Mouse (Mus musculus) frontal cortex, adult (tissue): ENCODE data around the gene Ppp1r9b.
"Not testable (repeated sequence)": the region's sequence is repeated elsewhere in the genome, so short reads cannot be mapped to it uniquely, and the experiment has no call there.

ENCODE experiments used
- ATAC-seq: cut with Nextera tagmentation; 2 replicates; pipeline ENCODE4 v1.9.2; 2017; ENCODE audit warnings: mild to moderate bottlenecking, moderate library complexity, mixed read lengths; ENCODE audit not compliant: low TSS enrichment

Gene Ppp1r9b

DNA sequence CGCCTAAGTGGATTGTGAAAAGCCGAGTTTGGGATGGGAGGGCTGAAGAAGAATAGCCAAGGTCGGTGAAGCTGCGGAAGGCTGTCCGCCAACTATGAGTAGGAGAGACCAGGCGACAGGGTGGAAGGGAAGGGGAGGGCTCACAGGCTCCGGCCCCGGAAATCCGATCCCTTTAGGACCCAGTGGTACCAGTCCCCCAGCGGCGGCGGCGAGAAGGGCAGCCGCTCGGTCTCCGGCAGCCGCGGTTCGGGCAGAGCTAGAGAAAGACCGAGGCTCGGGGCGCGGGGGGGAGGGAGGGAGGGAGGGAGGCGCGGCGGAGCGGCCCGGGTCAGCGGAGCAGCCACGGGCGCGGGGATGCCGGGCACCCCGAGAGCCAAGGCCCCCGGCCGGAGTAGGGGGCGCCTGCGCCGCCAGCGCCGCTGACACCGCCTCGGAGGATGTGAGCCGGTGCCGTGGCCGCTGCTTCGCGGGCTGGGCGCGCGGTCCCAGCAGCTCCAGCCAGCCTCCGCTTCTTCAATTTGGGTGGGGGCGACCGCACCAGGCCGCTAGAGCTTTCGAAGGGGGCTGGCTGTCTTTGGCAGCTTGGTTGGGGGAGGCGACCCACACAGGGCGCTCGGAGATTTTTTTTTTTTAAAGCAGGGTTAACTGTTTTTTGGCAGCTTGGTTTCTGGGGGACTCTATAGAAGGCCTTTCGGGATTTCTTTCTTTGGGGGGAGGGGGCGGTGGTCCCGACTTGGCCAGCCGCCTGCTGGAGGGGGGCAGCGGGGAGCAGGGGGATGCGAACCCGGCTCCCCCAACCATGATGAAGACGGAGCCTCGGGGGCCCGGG lies at the start of gene Ppp1r9b:
Ppp1r9b (plus strand) TSS at position 287 of the 829 bp plus-strand sequence.
- ATAC-seq: peak; percentile 54

GRCm38 (mm10) chr11:94941121-94941520 lies 49.7 kb upstream of the Ppp1r9b start:
- no peak for ATAC-seq

DNA sequence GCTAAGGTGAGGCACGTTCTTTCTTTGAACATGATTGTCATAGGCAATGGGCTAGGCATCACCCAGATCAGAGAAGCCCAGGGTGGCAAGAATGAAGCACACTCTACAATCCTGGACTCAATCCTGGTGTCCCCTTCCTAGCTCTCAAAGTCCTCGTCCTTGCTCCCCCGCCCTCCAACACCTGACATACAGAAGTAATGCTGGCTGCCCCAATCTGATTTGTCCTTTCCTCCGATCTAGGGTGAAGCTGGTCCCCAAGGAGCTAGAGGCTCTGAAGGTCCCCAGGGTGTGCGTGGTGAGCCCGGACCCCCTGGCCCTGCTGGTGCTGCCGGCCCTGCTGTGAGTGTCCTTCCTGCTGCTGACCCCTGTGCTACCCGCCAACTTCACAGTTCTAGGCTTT lies 49.1 kb upstream of the Ppp1r9b start:
- no peak for ATAC-seq

DNA sequence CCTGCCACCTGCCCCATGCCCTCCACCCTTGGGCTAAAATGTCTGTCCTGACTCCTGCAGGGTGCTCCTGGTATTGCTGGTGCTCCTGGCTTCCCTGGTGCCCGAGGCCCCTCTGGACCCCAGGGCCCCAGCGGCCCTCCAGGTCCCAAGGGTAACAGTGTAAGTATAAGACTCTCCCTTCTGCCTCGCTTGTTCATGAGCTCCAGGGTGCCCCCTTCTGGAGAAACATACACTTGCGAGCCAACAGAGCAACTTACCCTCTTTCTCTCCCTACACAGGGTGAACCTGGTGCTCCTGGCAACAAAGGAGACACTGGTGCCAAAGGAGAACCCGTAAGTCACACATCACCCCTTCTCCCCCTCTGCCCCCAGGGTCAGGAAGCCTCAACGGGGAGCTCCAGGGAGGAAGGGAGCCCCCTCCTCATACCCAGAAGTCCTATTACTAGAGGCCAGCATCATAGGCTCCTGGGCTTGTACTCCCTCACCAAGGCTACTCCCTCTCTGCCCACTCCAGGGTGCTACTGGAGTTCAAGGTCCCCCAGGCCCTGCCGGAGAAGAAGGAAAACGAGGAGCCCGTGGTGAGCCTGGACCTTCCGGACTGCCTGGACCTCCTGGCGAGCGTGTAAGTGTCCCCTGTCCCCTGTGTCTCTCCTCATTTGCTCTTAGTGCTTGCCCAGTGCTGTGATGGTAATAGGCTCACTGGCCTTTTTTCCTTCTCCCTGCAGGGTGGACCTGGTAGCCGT lies 48.4 kb upstream of the Ppp1r9b start:
- ATAC-seq: 0 out of 2 replicates have a peak, but pooled peaks have one; percentile 48

GRCm38 (mm10) chr11:94943054-94943453 lies 47.8 kb upstream of the Ppp1r9b start:
- ATAC-seq: no peak

GRCm38 (mm10) chr11:94944295-94944694 lies 46.5 kb upstream of the Ppp1r9b start:
- ATAC-seq: no peak

- ATAC-seq: no peak
Measured at GRCm38 (mm10) chr11:94945236-94945635, 45.6 kb upstream of the Ppp1r9b start.

- no peak for ATAC-seq
Measured at GRCm38 (mm10) chr11:94952169-94952568, 38.7 kb upstream of the Ppp1r9b start.

DNA sequence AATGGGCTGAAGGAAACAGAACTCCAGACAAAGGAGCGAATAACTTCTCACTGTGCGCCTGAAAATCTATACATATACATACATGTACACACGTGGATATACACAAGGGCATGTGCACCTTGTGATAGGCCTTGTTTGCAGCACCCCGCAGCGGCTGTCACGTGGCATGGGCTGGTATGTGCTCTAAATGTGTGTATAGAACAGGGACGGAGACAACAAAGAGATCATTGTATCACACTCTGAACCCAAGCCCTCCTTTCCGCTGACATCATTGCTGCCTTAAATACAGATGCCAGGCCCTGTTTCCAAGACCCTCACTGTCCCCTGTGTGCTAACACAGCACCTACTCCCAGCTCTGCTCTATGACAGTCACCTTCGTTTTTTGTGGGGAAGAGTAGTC lies 35.7 kb upstream of the Ppp1r9b start:
- no peak for ATAC-seq

DNA sequence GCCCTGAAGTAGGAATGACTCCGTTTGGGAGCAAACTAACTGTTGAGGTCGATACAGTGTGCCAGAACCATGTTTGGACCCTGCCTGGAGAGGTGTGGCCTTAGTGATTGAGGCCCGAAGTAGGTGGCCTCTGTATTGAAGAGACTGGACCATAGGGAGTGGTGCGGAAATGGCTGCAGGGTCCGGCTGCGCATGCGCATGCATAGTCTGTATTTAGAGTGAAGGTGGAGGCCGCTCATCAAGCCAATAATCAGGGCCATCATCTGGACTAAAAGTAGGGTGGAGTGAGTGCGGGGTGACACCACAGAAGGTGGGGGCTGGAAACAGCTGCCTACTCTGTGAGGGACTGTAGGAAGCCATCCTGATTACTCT lies 33.2 kb upstream of the Ppp1r9b start:
- no peak for ATAC-seq

- no peak; the same call in 1 of the 2 replicates for ATAC-seq
Measured at GRCm38 (mm10) chr11:94958065-94958858, 32.6 kb upstream of the Ppp1r9b start.

DNA sequence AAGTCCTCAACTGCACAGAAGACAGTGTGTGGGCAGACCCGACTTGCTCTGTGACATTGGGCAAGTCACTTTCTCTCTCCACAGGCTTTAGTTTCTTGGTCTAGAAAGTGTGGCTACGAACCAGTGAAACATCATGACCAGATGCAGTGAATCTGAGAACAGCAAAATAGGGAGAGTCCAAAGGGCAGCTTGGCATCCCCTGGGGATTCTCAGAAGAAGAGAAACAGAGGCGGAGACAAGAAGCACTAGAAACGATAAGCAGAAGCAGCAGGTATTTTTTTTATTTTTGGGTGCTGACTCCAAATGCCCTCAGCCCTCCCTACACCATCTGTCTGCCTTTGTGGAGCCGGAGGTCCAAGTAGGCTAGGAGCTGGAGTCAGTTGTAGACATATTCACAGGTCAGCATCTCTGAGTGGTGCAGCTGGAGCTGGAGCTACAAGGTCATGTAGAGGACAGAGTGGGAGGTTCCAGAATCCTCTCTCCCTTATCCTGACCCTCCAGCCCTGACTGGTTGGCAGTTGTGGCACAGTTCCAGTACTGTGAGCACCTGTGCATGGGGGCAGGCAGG lies 28.2 kb upstream of the Ppp1r9b start:
- ATAC-seq: no peak

DNA sequence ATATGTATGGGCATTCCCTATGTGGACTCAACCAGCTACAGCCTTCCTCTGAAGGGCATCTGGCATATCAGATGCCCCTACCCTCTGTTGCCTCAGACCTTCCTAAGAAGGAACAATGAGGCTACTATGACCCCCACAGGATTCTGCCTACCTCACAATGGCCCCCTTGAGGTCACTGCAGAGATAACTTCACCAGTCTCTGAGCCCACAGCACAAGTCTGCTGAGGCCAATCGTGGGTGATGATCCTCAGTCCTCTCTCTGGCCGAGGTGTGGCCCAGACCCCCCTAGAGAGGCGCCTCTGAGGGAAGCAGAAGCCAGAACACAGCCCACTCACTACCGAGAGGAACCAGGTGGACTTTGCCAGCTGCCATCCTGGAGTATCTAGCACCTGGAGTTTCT lies 23.4 kb upstream of the Ppp1r9b start, which contains the start of gene Hils1:
Hils1 (plus strand) TSS at position 175 of the 400 bp plus-strand sequence.
- no peak for ATAC-seq

DNA sequence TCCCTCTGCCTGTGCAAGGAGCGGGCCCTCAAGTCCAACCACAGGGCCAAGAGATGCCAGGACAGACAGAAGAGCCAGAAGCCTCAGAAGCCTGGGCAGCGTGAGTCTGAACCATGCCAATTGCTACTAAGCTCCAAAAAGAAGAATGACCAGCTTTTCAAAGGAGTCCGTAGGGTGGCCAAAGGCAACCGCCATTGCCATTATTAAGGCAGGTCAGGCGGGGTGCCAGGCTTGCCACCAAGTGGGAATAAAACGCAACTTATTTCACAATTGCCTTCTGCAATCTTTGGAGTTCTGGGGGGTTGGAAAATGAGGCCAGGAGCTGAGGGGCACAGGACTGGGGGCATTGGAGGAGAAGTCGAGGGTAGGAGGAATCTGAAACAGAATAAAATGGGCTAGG lies 22.6 kb upstream of the Ppp1r9b start:
- no peak for ATAC-seq

- ATAC-seq: not testable (repeated sequence)
Measured at GRCm38 (mm10) chr11:94969709-94970108, 21.1 kb upstream of the Ppp1r9b start.

DNA sequence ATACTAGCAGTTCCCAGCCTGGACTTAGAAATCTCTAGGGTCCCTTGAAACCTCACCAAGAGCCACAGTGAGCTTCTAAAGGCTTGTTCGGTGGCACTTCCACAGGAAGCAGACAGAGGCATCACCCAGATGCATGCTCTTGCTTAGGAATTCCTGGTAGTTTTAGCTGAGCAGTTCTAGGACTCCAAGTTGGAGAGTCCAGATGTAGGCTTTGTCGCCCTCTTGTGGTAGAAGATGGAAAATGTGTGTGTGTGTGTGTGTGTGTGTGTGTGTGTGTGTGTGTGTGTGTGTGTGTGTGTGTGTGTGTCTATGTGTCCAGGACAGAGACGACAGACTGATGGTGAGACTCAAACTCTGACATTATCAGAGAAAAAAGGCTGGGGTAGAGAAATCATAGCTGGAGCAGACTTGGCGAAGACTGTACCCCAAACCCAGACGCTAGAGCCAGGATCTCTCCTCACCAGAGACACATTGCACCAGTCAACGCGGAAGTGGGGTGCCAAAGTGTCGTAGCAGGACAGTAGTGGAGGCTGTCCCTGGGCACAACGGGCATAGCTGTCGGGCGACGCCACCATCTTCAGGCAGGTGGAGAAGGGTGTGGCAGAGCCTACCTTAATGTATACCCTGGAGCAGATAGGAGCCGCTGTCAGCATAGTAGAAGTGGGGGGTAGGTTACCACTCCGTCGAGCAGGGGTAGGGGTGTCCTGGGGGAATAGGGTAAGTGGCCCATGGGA lies 20.5 kb upstream of the Ppp1r9b start:
- peak; percentile 64; the same call in 1 of the 2 replicates for ATAC-seq

GRCm38 (mm10) chr11:94971895-94972615 lies 18.8 kb upstream of the Ppp1r9b start:
- ATAC-seq: no peak

DNA sequence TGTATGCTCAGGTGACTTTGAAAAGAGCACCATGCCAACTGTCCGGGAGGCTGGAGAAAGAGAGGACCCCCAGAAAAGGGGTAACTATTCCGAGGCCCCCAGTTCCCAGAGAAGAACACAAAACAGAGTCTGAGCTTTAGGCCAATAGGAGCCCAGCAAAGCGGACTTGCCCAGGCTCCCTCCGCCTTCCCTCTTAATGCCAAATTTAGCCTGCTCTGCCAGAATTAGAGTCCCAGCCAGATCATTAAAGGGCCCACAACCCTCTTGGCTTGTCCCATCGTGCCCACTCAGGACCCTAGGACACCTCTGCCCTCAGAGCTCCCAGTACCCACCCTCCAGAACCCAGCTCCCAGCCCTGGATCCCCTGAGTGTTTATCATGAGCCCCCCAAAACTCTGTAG lies 17.9 kb upstream of the Ppp1r9b start:
- ATAC-seq: no peak

- ATAC-seq: no peak
Measured at GRCm38 (mm10) chr11:94973313-94973712, 17.5 kb upstream of the Ppp1r9b start.

DNA sequence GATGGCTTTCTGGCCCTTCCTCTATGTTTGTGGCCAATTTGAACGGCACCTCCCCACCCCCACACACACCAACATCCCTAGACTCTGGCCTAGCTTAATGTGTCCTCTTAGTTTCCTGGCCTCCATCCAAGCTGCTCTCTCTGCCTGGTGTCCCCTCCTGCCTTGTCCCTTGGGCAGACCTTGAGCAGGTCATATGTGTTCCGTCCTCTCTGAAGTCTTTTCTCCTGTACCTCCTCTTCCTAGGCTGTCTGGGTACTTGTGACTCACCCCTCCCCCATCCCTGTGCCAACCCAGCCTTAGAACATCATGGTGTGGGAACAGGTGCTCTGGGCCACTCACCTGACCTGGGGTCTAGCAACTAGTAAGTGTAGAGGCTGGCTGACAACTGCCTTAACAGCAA lies 15.9 kb upstream of the Ppp1r9b start:
- no peak for ATAC-seq
